Mouse (Mus musculus): ENCODE results near the gene Slc15a3.

GRCm38 (mm10) chr19:10842914-10843313 is 3.4 kb downstream of the Slc15a3 start:
- TF ChIP-seq CTCF (IDR thresholded peaks at IDR 0.05) (no peak), POLR2A (IDR thresholded peaks at IDR 0.05; ENCODE audit: insufficient read depth, low read depth, low read length) (no peak)
